Mouse (Mus musculus): ENCODE results near the gene Pfkfb4.

DNA sequence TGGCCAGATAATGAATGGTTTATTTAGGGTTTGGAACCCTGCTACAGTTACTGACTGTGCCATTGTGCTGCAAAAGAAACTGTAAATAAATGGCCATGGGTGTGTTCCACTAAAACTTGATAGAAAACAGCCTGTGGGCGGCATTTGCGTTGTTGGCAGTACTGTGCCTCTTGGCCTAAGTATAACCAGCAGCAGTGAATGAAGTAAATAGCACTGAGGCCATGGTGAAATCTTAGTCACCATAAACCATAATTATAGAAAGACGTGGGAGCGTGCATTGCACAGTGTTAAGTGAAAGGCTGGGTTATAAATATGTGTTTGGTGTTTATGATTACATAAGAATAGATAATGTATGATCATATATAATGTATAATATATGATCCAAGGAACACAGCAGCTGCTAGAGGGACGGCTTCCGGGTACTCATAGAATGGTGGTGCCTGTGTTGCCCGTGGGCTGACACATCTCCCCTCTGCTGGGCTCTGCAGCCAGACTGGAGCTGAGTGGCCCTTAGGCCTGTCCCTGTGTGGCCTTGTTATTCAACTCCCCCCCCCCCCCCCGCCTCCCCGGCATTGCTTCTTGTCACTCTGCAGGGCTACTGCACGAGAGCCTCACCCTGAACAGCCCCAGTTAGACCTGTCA lies 17.5 kb downstream of the Pfkfb4 start:
- TF ChIP-seq CTCF (IDR thresholded peaks at IDR 0.05; ENCODE audit: low read depth, low read length) (no peak), GATA1 (IDR thresholded peaks at IDR 0.05; ENCODE audit: borderline replicate concordance, low read length) (no peak), POLR2AphosphoS5 (IDR thresholded peaks at IDR 0.05; ENCODE audit: insufficient replicate concordance, low read depth, low read length) (no peak), GATA2 (IDR thresholded peaks at IDR 0.05; ENCODE audit: borderline replicate concordance, low read depth, low read length) (no peak), TAL1 (conservative IDR thresholded peaks at IDR 0.05; ENCODE audit: low read depth, low read length) (no peak)
